Mouse (Mus musculus): ENCODE results near the gene Pla2g4f.

DNA sequence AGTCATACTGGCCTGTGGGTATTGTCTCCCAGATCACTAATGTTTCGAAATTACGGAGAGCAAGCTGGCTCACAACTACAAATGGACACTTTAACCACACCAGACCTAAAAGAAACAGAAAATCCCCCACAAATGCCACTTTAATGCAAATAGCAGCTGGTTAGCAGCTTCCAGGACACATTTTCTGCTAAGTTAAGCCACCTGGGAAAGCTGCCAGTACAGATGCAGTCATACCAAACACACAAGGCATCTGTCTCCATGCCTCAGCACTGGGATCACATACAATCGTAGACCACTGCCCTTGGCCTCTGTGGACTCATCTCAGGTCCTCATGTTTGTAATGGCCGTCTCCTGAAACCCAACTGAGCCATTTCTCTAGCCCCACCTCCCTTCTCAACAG lies 17.6 kb upstream of the Pla2g4f start:
- no peak for TF ChIP-seq GATA1 (IDR thresholded peaks at IDR 0.05; ENCODE audit: borderline replicate concordance, low read length)
- no peak for TF ChIP-seq FLI1 (IDR thresholded peaks at IDR 0.05; ENCODE audit: low read length)
